Mouse (Mus musculus): Measurements from ENCODE around the gene Hist4h4.

- TF ChIP-seq CTCF (IDR thresholded peaks at IDR 0.05; ENCODE audit: control insufficient read depth, insufficient read depth, low read length) (no peak), POLR2A (IDR thresholded peaks at IDR 0.05; ENCODE audit: borderline replicate concordance, control insufficient read depth, low read depth, low read length) (no peak)
Measured at GRCm38 (mm10) chr6:136852348-136852747, 48.1 kb upstream of the Hist4h4 start.
